Mouse (Mus musculus) thymus, postnatal 4 days (tissue): ENCODE results near the gene Psmc3.

ENCODE experiments used
- DNase-seq: peaks from one replicate; pipeline ENCODE4 v3.0.0; 2021

Psmc3 gene

DNA sequence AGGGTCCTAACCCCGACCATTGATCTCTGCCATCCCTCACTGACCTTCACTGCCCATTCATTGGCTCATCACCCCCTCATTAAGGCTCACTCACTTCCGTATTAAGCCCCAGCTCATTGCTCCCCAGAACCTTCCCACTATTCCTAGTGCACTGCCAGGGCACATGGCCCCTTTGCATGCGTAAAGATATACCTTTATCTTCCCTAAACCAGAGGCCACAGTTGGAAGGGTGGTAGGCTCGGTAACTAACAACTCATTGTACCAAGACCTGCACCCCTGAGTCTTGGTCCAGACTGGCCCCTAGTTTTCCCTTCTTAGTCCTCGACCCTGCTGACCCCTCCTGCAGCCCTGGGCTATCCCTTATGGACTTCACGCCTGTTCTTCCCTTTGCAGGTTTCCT, 60.0 kb downstream of the Psmc3 start:
- DNase-seq: no peak

DNA sequence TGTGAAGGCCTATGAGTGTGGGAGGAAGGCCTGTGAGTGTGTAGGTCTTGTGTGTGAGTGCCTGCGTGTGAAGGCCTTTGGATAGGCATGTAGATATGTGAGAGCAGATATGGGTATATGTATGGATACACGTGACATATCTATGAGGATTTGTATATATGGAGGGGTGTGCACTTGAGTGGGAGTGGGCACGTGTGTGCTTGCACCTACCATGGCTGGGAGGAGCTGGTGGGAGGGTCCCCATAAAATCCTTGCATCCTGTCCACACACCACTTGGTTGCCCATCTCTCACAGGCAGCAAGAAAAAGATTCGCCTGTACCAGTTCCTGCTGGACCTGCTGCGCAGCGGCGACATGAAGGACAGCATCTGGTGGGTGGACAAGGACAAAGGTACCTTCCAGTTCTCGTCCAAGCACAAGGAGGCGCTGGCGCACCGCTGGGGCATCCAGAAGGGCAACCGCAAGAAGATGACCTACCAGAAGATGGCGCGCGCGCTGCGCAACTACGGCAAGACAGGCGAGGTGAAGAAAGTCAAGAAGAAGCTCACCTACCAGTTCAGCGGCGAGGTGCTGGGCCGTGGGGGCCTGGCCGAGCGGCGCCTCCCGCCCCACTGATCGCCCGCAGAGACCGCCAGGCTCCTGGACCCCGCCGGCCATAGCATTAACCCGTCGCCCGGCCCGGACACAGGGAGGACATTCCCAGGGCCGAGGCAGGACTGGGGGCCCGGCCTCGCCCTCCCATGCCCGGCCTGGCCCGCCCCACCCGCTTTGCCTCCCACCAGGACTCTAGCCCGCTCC, 61.2 kb downstream of the Psmc3 start:
- peak; percentile 89 for DNase-seq

DNA sequence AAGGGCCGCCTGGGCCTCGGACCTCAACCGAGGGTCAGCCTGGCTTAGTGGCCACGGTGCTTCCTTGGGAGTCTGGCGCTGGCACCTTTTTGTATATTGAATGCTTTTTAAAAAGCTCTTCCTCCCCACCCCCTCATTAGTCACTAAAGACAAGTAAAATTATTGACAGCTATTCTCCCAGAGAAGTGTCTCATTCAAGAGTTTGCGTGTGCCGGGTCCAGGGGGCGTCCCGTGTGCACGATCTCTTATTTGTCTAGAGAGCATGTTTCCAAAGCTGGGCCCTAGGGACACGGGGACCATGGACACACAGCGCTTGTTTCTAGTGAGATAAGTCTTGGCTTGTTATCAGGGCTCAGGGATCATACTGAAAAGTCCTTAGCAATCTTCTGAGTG, 61.8 kb downstream of the Psmc3 start:
- DNase-seq: no peak
